Mouse (Mus musculus) cerebellum, adult 2 months (tissue): ENCODE measurements around the gene Hcn3.

Experiments used
- CTCF ChIP-seq: fragments of 200-500 bp; IDR thresholded peaks from 2 replicates; pipeline ENCODE4 v1.5.1; 2011; ENCODE audit warnings: low read depth, mild to moderate bottlenecking, control low read depth, low read length, moderate library complexity, borderline replicate concordance; ENCODE audit not compliant: insufficient read depth
- POLR2A ChIP-seq: fragments of 200-500 bp; IDR thresholded peaks from 2 replicates; pipeline ENCODE4 v1.6.1; 2011; ENCODE audit warnings: low read length, control low read depth, borderline replicate concordance; ENCODE audit not compliant: insufficient read depth

DNA sequence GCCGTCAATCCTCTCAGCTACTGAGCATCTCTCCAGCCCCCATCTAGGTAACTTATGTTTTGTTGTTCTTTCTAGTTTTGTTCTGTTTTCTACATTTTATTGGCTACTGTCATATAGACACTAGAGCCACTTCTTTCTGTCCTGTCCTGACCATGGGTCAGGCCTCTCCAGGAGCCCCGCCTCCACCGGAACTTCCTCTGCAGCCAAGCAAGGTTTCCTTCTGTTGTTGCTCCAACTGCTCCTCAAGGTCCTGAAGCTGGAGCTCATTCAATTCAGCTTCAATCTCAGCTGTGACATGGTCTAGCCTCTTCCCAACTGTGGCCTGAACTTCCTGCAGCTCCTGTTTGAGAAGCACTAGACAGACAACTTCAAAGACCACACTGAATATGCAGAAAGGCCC is 30.1 kb downstream of the Hcn3 start:
- no peak for TF ChIP-seq CTCF
- no peak for TF ChIP-seq POLR2A
